Mouse (Mus musculus) heart, postnatal 0 days (tissue): Measurements from ENCODE around the gene Tigd4. TPM values are rescaled to one million over a fixed set of nuclear protein-coding genes. Genes with fewer than 3 reads are reported as not detected.

Experiments used
- ATAC-seq: fragments of 200-750 bp; cut with Nextera tagmentation; 2 replicates; pipeline ENCODE4 v1.8.0; 2017; ENCODE audit warnings: low read depth, moderate number of reproducible peaks, moderate library complexity; ENCODE audit not compliant: insufficient read depth
- DNase-seq: peaks from one replicate; pipeline ENCODE4 v3.0.0-alpha.2; 2016; ENCODE audit warnings: low spot score
- H3K27ac ChIP-seq: fragments of 300-500 bp; sonication (generic); 2 replicates; pipeline ENCODE4 v1.5.1; 2014; ENCODE audit warnings: low read depth, mild to moderate bottlenecking
- H3K27me3 ChIP-seq: fragments of 300-500 bp; sonication (generic); 2 replicates; pipeline ENCODE4 v1.6.1; 2014; ENCODE audit warnings: low read length, mixed read lengths; ENCODE audit not compliant: control insufficient read depth, insufficient read depth
- H3K36me3 ChIP-seq: fragments of 300-500 bp; sonication (generic); replicated peaks from 2 replicates; pipeline ENCODE4 v1.6.1; 2014; ENCODE audit warnings: low read length, mixed read lengths; ENCODE audit not compliant: control insufficient read depth, insufficient read depth
- H3K4me1 ChIP-seq: fragments of 300-500 bp; sonication (generic); 2 replicates; pipeline ENCODE4 v1.6.1; 2014; ENCODE audit warnings: antibody characterized with exemption; ENCODE audit not compliant: control insufficient read depth, insufficient read depth
- H3K4me2 ChIP-seq: fragments of 300-500 bp; sonication (generic); 2 replicates; pipeline ENCODE4 v1.6.1; 2014; ENCODE audit warnings: low read depth, mild to moderate bottlenecking, low read length, moderate library complexity
- H3K4me3 ChIP-seq: fragments of 300-500 bp; sonication (generic); 2 replicates; pipeline ENCODE4 v1.5.1; 2014; ENCODE audit warnings: low read depth, low read length
- H3K9ac ChIP-seq: fragments of 300-500 bp; sonication (generic); replicated peaks from 2 replicates; pipeline ENCODE4 v1.6.1; 2014; ENCODE audit warnings: low read depth, low read length, mixed read lengths
- H3K9me3 ChIP-seq: fragments of 300-500 bp; sonication (generic); replicated peaks from 2 replicates; pipeline ENCODE4 v1.6.1; 2016; ENCODE audit warnings: low read length; ENCODE audit not compliant: control insufficient read depth
- CTCF ChIP-seq: IDR thresholded peaks from 2 replicates; pipeline ENCODE4 v1.5.1; 2016; ENCODE audit warnings: antibody characterized with exemption, control low read depth, low read depth
- EP300 ChIP-seq: IDR thresholded peaks from 2 replicates; pipeline ENCODE4 v1.6.1; 2016; ENCODE audit warnings: antibody characterized with exemption, low read depth
- WGBS: fragments of 180-500 bp; shearing (Covaris S2); extraction: QIAGEN DNeasy Blood & Tissue Kit; methylation state at CpG from one replicate; pipeline ENCODE4 v1.1.7; 2014; 5-methylcytosine and 5-hydroxymethylcytosine counted together
- polyA plus RNA-seq: library from polyadenylated mRNA; unstranded; fragments of >200 nt; fragmentation: Nextera tagmentation; extraction: Ambion mirVana; gene quantifications from 2 replicates; pipeline ENCODE4 v1.2.1, GENCODE M21; 2015
- total RNA-seq: library from RNA; depleted of rRNA; stranded (reverse); fragments of >200 nt; gene quantifications from 2 replicates; pipeline ENCODE4 v1.2.3, GENCODE M21; 2014; ENCODE audit warnings: low replicate concordance

The Tigd4 gene
- total and polyA plus RNA-seq, 2 experiments from 2014 or later = 0.34 to 1.3 TPM

DNA sequence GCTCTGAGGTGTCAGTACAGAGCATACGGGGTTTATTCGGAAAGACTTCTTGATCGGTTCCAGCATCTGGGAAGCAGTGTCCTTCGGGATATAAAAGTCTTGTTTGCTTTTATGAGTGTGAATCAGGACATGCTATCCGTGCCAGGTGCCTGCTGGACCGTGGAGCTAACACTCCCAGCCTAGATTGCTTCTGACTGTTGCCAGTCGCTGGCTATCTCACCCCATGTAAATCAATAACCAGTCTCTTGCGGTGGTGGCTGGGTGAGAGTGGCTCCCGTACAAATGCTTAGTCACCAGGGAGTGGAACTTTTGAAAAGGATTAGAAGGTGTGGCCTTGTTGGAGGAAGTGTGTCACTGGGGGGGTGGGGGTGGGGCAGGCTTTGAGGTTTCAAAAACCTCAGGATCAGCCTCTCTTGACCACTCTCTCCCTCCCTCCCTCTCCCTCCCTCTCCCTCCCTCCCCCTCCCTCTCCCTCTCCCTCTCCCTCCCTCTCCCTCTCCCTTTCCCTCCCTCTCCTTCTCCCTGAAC lies 16.9 kb downstream of the Tigd4 start:
- Histone ChIP-seq H3K27me3 (no peaks in the 10 kb centered on the region), H3K36me3 (no peaks in the 10 kb centered on the region), H3K4me1 (no peaks in the 10 kb centered on the region), H3K4me3 (no peak overlapping the region), H3K27ac (no peak overlapping the region), H3K4me2 (no peak overlapping the region), H3K9me3 (peaks cover 9% of the 10 kb centered on the region; the same call in 1 of the 2 replicates), H3K9ac (no peak overlapping the region)
- TF ChIP-seq EP300 (no peak), CTCF (no peak)
- 73% methylated on average over 9 of the region's 9 CpGs for WGBS
- ATAC-seq (no peak), DNase-seq (peak; percentile 1)

- TF ChIP-seq EP300 (no peak), CTCF (peak; percentile 68)
- 14% methylated on average over 5 of the region's 5 CpGs for WGBS
- ATAC-seq = peak; percentile 30; the same call in 1 of the 2 replicates
- no peak overlapping the region for H3K4me2 ChIP-seq
- H3K4me1 ChIP-seq = no peaks in the 10 kb centered on the region
- no peak overlapping the region for H3K4me3 ChIP-seq
- H3K9ac ChIP-seq = no peak overlapping the region
- H3K36me3 ChIP-seq = no peaks in the 10 kb centered on the region
- no peaks in the 10 kb centered on the region for H3K9me3 ChIP-seq
- no peaks in the 10 kb centered on the region for H3K27me3 ChIP-seq
- peak; percentile 80 for DNase-seq
- H3K27ac ChIP-seq = no peak overlapping the region
Measured at GRCm38 (mm10) chr3:84615050-84615855, 21.9 kb downstream of the Tigd4 start.

DNA sequence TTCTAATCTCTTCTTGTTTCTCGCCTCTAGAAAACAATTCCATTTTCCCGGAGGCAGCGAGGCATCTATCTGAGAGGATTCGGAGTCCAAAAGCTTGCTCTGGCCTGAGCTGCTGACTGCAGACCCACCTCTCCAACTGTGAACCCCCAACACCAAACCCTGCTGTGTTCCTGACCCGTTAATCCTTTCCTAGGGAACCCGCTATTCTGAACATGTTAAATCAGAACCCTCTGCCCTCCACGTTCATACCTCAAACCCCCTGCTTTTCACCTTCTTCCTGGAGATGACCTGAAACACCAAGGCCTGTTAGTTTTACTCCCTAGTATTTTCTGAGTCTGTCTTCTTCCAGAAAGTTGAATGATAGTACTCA lies 22.5 kb downstream of the Tigd4 start:
- H3K27ac ChIP-seq = no peak overlapping the region
- no peak overlapping the region for H3K4me2 ChIP-seq
- no peak overlapping the region for H3K4me3 ChIP-seq
- DNase-seq (peak; percentile 3), ATAC-seq (no peak)
- no peak for TF ChIP-seq CTCF
- TF ChIP-seq EP300 = no peak
- no peak overlapping the region for H3K9ac ChIP-seq
- H3K36me3 ChIP-seq = no peaks in the 10 kb centered on the region
- WGBS = 46% methylated on average over 7 of the region's 7 CpGs
- no peaks in the 10 kb centered on the region for H3K4me1 ChIP-seq
- H3K27me3 ChIP-seq = no peaks in the 10 kb centered on the region
- H3K9me3 ChIP-seq = no peaks in the 10 kb centered on the region

- no peak for DNase-seq
- Histone ChIP-seq H3K4me3 (no peak overlapping the region), H3K36me3 (no peaks in the 10 kb centered on the region), H3K27ac (no peak overlapping the region), H3K9ac (no peak overlapping the region), H3K4me2 (no peak overlapping the region), H3K9me3 (no peaks in the 10 kb centered on the region), H3K27me3 (no peaks in the 10 kb centered on the region), H3K4me1 (no peaks in the 10 kb centered on the region)
- WGBS = 93% methylated on average over 2 of the region's 2 CpGs
- no peak for ATAC-seq
- TF ChIP-seq EP300 (no peak), CTCF (no peak)
Measured at GRCm38 (mm10) chr3:84618627-84619026, 25.3 kb downstream of the Tigd4 start.

GRCm38 (mm10) chr3:84619056-84619455 lies 25.7 kb downstream of the Tigd4 start:
- ATAC-seq = no peak
- peaks cover 3% of the 10 kb centered on the region; the same call in 1 of the 2 replicates for H3K4me1 ChIP-seq
- no peak overlapping the region for H3K4me3 ChIP-seq
- no peak for TF ChIP-seq CTCF
- no peak for TF ChIP-seq EP300
- H3K27ac ChIP-seq = no peak overlapping the region
- H3K4me2 ChIP-seq = no peak overlapping the region
- DNase-seq = no peak
- WGBS = 90% methylated on average over 7 of the region's 7 CpGs
- no peaks in the 10 kb centered on the region for H3K27me3 ChIP-seq
- H3K36me3 ChIP-seq = no peaks in the 10 kb centered on the region
- H3K9ac ChIP-seq = no peak overlapping the region
- H3K9me3 ChIP-seq = no peaks in the 10 kb centered on the region
